ENCODE assay signal across 18 mouse cellular contexts in genomic region chr7:136130666-136131239, GRCm38 (mm10).
DNase-seq lines count a peak whose midpoint lies in the region; ATAC-seq and TF ChIP-seq lines count a peak whose summit lies in the region.
"Had no signal": no experiment of that assay in that cellular context is flagged by ENCODE, and none has a peak within 500 bp of the region (broad histone marks: within the 10 kb centered on the region; RNA-seq: fewer than 3 reads in every experiment).

No protein-coding gene starts in this region.

- H3K4me1 ChIP-seq in forebrain, embryonic 14.5 days (ENCODE audit: control insufficient read depth, insufficient read depth, low read length): peaks cover 3% of the 10 kb centered on the region; the same call in 1 of the 2 replicates
- peaks cover 3% of the 10 kb centered on the region; the same call in 1 of the 2 replicates for H3K4me1 ChIP-seq in forebrain, embryonic 11.5 days (replicated peaks; ENCODE audit: control insufficient read depth, insufficient read depth, low read length)
- peaks cover 22% of the 10 kb centered on the region for H3K4me1 ChIP-seq in embryonic facial prominence, embryonic 13.5 days
- no peaks in the 10 kb centered on the region for H3K4me1 ChIP-seq in intestine, embryonic 16.5 days (ENCODE audit: control insufficient read depth, insufficient read depth, low read length)
- no peaks in the 10 kb centered on the region for H3K4me1 ChIP-seq in intestine, postnatal 0 days (replicated peaks; ENCODE audit: control insufficient read depth, insufficient read depth, low read length)
- H3K4me1 ChIP-seq: liver, embryonic 15.5 days; megakaryocyte, embryonic 14.5 days had no signal

- H3K9me3 ChIP-seq in forebrain, embryonic 14.5 days (replicated peaks; ENCODE audit: control insufficient read depth, low read length): no peaks in the 10 kb centered on the region
- H3K9me3 ChIP-seq in forebrain, embryonic 11.5 days (ENCODE audit: control insufficient read depth, low read length): no peaks in the 10 kb centered on the region
- H3K9me3 ChIP-seq in embryonic facial prominence, embryonic 13.5 days: no peaks in the 10 kb centered on the region
- no peaks in the 10 kb centered on the region for H3K9me3 ChIP-seq in intestine, embryonic 16.5 days (ENCODE audit: control insufficient read depth, low read length)
- no peaks in the 10 kb centered on the region for H3K9me3 ChIP-seq in intestine, postnatal 0 days (ENCODE audit: control insufficient read depth)
- H3K9me3 ChIP-seq: liver, embryonic 15.5 days; megakaryocyte, embryonic 14.5 days had no signal

- no peak overlapping the region for H3K9ac ChIP-seq in forebrain, embryonic 14.5 days (ENCODE audit: low read length)
- no peak overlapping the region for H3K9ac ChIP-seq in forebrain, embryonic 11.5 days (ENCODE audit: low read length)
- no peak overlapping the region for H3K9ac ChIP-seq in embryonic facial prominence, embryonic 13.5 days
- H3K9ac ChIP-seq in intestine, embryonic 16.5 days (ENCODE audit: low read depth, low read length): no peak overlapping the region
- no peak overlapping the region for H3K9ac ChIP-seq in intestine, postnatal 0 days (ENCODE audit: low read depth, low read length)
- H3K9ac ChIP-seq: forebrain, postnatal 0 days; liver, embryonic 15.5 days had no signal

- no peak overlapping the region for H3K4me2 ChIP-seq in forebrain, embryonic 14.5 days (ENCODE audit: low read length)
- H3K4me2 ChIP-seq in forebrain, embryonic 11.5 days (ENCODE audit: low read depth, low read length, severe bottlenecking): no peak overlapping the region
- H3K4me2 ChIP-seq in embryonic facial prominence, embryonic 13.5 days: no peak overlapping the region
- H3K4me2 ChIP-seq in intestine, embryonic 16.5 days (ENCODE audit: low read depth, low read length): no peak overlapping the region
- no peak overlapping the region for H3K4me2 ChIP-seq in intestine, postnatal 0 days (replicated peaks; ENCODE audit: low read depth)
- H3K4me2 ChIP-seq: liver, embryonic 15.5 days had no signal

- no peak overlapping the region for H3K27ac ChIP-seq in forebrain, embryonic 14.5 days (ENCODE audit: low read depth, low read length)
- H3K27ac ChIP-seq in forebrain, embryonic 11.5 days (ENCODE audit: low read depth, low read length): no peak overlapping the region
- peak overlapping the region; percentile 39; the same call in 1 of the 2 replicates for H3K27ac ChIP-seq in embryonic facial prominence, embryonic 13.5 days
- H3K27ac ChIP-seq in intestine, embryonic 16.5 days (ENCODE audit: low read length): no peak overlapping the region
- H3K27ac ChIP-seq in intestine, postnatal 0 days (ENCODE audit: low read depth, low read length): no peak overlapping the region
- H3K27ac ChIP-seq: layer of hippocampus, adult 2 months; liver, embryonic 15.5 days had no signal

- ATAC-seq in forebrain, embryonic 14.5 days: no peak
- ATAC-seq in forebrain, embryonic 11.5 days (replicated peaks; ENCODE audit: low FRiP score): no peak
- peak; percentile 79 for ATAC-seq in Patski
- no peak for ATAC-seq in embryonic facial prominence, embryonic 13.5 days (ENCODE audit: insufficient number of reproducible peaks, insufficient read depth, low FRiP score, low TSS enrichment, low read depth)
- ATAC-seq in intestine, embryonic 16.5 days: no peak
- ATAC-seq in intestine, postnatal 0 days: no peak
- ATAC-seq: forebrain, postnatal 0 days; inflammation-experienced regulatory T-cells, adult 6 months had no signal

- no peaks in the 10 kb centered on the region for H3K36me3 ChIP-seq in forebrain, embryonic 14.5 days (ENCODE audit: control insufficient read depth, insufficient read depth, low read length)
- no peaks in the 10 kb centered on the region for H3K36me3 ChIP-seq in forebrain, embryonic 11.5 days (ENCODE audit: control insufficient read depth, insufficient read depth, low read length)
- no peaks in the 10 kb centered on the region for H3K36me3 ChIP-seq in embryonic facial prominence, embryonic 13.5 days
- no peaks in the 10 kb centered on the region for H3K36me3 ChIP-seq in intestine, embryonic 16.5 days (ENCODE audit: control insufficient read depth, insufficient read depth, low read length)
- no peaks in the 10 kb centered on the region for H3K36me3 ChIP-seq in intestine, postnatal 0 days (ENCODE audit: control insufficient read depth, insufficient read depth)
- H3K36me3 ChIP-seq: liver, embryonic 15.5 days had no signal

- in situ Hi-C loops in Patski (cut with MboI; ENCODE audit: low pct_unique_long_range_greater_than_20kb): no loop called here

- no peak for TF ChIP-seq CTCF in Patski (IDR thresholded peaks at IDR 0.05)
- no peak for TF ChIP-seq CTCF in intestine, postnatal 0 days (IDR thresholded peaks at IDR 0.05; ENCODE audit: low read depth)

- H3K4me3 ChIP-seq in forebrain, embryonic 14.5 days (ENCODE audit: low read depth, low read length): no peak overlapping the region
- H3K4me3 ChIP-seq in forebrain, embryonic 11.5 days (ENCODE audit: low read depth, low read length): no peak overlapping the region
- H3K4me3 ChIP-seq in embryonic facial prominence, embryonic 13.5 days: no peak overlapping the region
- no peak overlapping the region for H3K4me3 ChIP-seq in intestine, embryonic 16.5 days (ENCODE audit: low read length)
- no peak overlapping the region for H3K4me3 ChIP-seq in intestine, postnatal 0 days (ENCODE audit: low read depth, low read length)
- H3K4me3 ChIP-seq: layer of hippocampus, adult 2 months; liver, embryonic 15.5 days; megakaryocyte, embryonic 14.5 days had no signal

- POLR2A ChIA-PET in Patski (lab: Charles Lee): no interaction called here

- CTCF ChIA-PET in Patski (lab: Charles Lee): no interaction called here

- 13% methylated on average over 10 of the region's 10 CpGs for WGBS in forebrain, embryonic 14.5 days
- WGBS in forebrain, embryonic 11.5 days: 19% methylated on average over 10 of the region's 10 CpGs
- 21% methylated on average over 10 of the region's 10 CpGs for WGBS in embryonic facial prominence, embryonic 13.5 days
- WGBS in intestine, embryonic 16.5 days: 51% methylated on average over 10 of the region's 10 CpGs
- WGBS in intestine, postnatal 0 days: 62% methylated on average over 10 of the region's 10 CpGs

- no peaks in the 10 kb centered on the region for H3K27me3 ChIP-seq in forebrain, embryonic 14.5 days (replicated peaks; ENCODE audit: control insufficient read depth, insufficient read depth, low read length)
- no peaks in the 10 kb centered on the region for H3K27me3 ChIP-seq in forebrain, embryonic 11.5 days (ENCODE audit: control insufficient read depth, insufficient read depth, low read length)
- no peaks in the 10 kb centered on the region for H3K27me3 ChIP-seq in Patski
- H3K27me3 ChIP-seq in embryonic facial prominence, embryonic 13.5 days: no peaks in the 10 kb centered on the region
- no peaks in the 10 kb centered on the region for H3K27me3 ChIP-seq in intestine, embryonic 16.5 days (replicated peaks; ENCODE audit: control insufficient read depth, insufficient read depth, low read length)
- no peaks in the 10 kb centered on the region for H3K27me3 ChIP-seq in intestine, postnatal 0 days (replicated peaks; ENCODE audit: control insufficient read depth, insufficient read depth, low read length)
- H3K27me3 ChIP-seq: liver, embryonic 15.5 days; megakaryocyte, embryonic 14.5 days had no signal

- peak; percentile 34 for DNase-seq in forebrain, embryonic 14.5 days (ENCODE audit: low spot score)
- DNase-seq in forebrain, embryonic 11.5 days (ENCODE audit: low spot score): no peak
- DNase-seq in kidney, postnatal 14 days: peak; percentile 20
- no peak for DNase-seq in kidney, adult 18-20 months
- peak; percentile 77 for DNase-seq in Patski (ENCODE audit: low read depth, low spot score)
- DNase-seq: adrenal gland, postnatal 36 days; cerebellum, adult 8-10 months; forebrain, postnatal 0 days; heart, postnatal 4 days; lung, postnatal 10 days; right cerebral cortex, postnatal 4 days had no signal

Comparison
In these comparisons a context has a peak if more than half of its experiments do, and no peak if none do; other contexts are left out.
1. DNase-seq: peak in forebrain, embryonic 14.5 days (single experiment), kidney, postnatal 14 days (single experiment) and Patski (single experiment); none in forebrain, embryonic 11.5 days (single experiment) and kidney, adult 18-20 months (single experiment).